Mouse (Mus musculus): ENCODE data around the gene Insr. TPM values are rescaled to one million over a fixed set of nuclear protein-coding genes. Genes with fewer than 3 reads are reported as not detected.

Gene Insr
- polyA plus RNA-seq, 1 experiment from 2014 or later: 45.7 TPM

- WGBS (ENCODE audit: insufficient replicate concordance): 45% methylated on average over 5 of the region's 5 CpGs
- no peak for ATAC-seq (replicated peaks; ENCODE audit: insufficient number of reproducible peaks, low FRiP score, low TSS enrichment)
- peaks cover 11% of the 10 kb centered on the region for H3K4me1 ChIP-seq (ENCODE audit: control insufficient read depth, insufficient read depth, low read length)
- H3K9ac ChIP-seq (ENCODE audit: low read depth, low read length): no peak overlapping the region
- peak overlapping the region; percentile 11; the same call in 1 of the 2 replicates for H3K4me2 ChIP-seq
- H3K36me3 ChIP-seq (ENCODE audit: control insufficient read depth, insufficient read depth, low read length): no peaks in the 10 kb centered on the region
- H3K4me3 ChIP-seq (ENCODE audit: low read depth, low read length): no peak overlapping the region
- H3K9me3 ChIP-seq (replicated peaks; ENCODE audit: control insufficient read depth, low read length): no peaks in the 10 kb centered on the region
- 0 out of 2 replicates have a peak overlapping the region, but pooled peaks have one; percentile 15 for H3K27ac ChIP-seq (ENCODE audit: low read depth, low read length)
- no peaks in the 10 kb centered on the region for H3K27me3 ChIP-seq (ENCODE audit: control insufficient read depth, insufficient read depth, low read length)
Observed at GRCm38 (mm10) chr8:3237319-3237718, 42.1 kb downstream of the Insr start.

- no peak overlapping the region for H3K4me3 ChIP-seq (ENCODE audit: low read depth, low read length)
- peaks cover 14% of the 10 kb centered on the region for H3K4me1 ChIP-seq (ENCODE audit: control insufficient read depth, insufficient read depth, low read length)
- no peak overlapping the region for H3K9ac ChIP-seq (ENCODE audit: low read depth, low read length)
- no peaks in the 10 kb centered on the region for H3K36me3 ChIP-seq (ENCODE audit: control insufficient read depth, insufficient read depth, low read length)
- no peak for ATAC-seq (replicated peaks; ENCODE audit: insufficient number of reproducible peaks, low FRiP score, low TSS enrichment)
- no peak overlapping the region for H3K27ac ChIP-seq (ENCODE audit: low read depth, low read length)
- H3K27me3 ChIP-seq (ENCODE audit: control insufficient read depth, insufficient read depth, low read length): no peaks in the 10 kb centered on the region
- no peaks in the 10 kb centered on the region for H3K9me3 ChIP-seq (replicated peaks; ENCODE audit: control insufficient read depth, low read length)
- H3K4me2 ChIP-seq: no peak overlapping the region
- 73% methylated on average over 3 of the region's 3 CpGs for WGBS (ENCODE audit: insufficient replicate concordance)
Observed at GRCm38 (mm10) chr8:3236277-3236676, 43.1 kb downstream of the Insr start.

DNA sequence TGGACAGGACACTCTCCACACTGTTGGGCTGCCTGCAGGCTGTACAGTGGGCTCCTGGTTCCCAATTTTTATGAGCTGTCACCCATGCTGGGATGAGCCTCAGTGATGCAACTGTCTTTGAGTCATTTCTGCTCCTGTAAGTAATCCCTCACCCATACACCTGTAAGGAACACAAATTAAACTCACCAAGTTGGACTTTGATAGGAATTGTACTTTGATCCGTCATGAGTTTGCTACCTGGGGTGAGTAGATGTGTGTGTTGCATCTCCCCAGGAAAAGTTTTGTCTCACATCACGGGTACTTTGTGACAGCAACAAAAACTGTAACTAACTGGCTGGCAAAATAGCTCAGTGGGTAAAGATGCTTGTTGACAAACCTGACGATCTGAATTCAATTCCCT lies 44.8 kb downstream of the Insr start:
- Histone ChIP-seq H3K9me3 (replicated peaks; ENCODE audit: control insufficient read depth, low read length) (no peaks in the 10 kb centered on the region), H3K27ac (ENCODE audit: low read depth, low read length) (no peak overlapping the region), H3K27me3 (ENCODE audit: control insufficient read depth, insufficient read depth, low read length) (no peaks in the 10 kb centered on the region), H3K4me1 (ENCODE audit: control insufficient read depth, insufficient read depth, low read length) (peaks cover 20% of the 10 kb centered on the region), H3K4me3 (ENCODE audit: low read depth, low read length) (no peak overlapping the region), H3K9ac (ENCODE audit: low read depth, low read length) (no peak overlapping the region), H3K36me3 (ENCODE audit: control insufficient read depth, insufficient read depth, low read length) (no peaks in the 10 kb centered on the region), H3K4me2 (no peak overlapping the region)
- WGBS (ENCODE audit: insufficient replicate concordance): 83% methylated on average over 3 of the region's 3 CpGs
- ATAC-seq (replicated peaks; ENCODE audit: insufficient number of reproducible peaks, low FRiP score, low TSS enrichment): no peak

DNA sequence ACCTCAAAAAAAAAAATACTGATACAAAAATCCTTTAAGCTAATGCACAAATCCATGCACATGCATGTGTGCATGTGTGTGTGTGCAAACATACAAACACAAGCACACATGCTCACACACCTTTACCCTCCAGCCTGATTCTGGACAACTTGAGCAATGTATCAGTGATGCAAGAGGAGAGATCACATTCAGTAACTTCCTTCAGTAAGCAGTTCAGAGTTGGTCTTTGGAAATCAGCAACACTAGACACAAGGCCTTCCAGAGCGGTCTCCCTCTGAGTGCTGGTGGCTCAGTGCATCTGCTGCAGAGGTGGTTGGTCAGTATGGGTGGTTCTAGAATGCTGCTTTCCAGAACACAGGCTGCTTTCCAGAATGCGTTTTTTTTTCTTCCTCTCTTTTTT lies 46.8 kb downstream of the Insr start:
- no peak overlapping the region for H3K27ac ChIP-seq (ENCODE audit: low read depth, low read length)
- no peaks in the 10 kb centered on the region for H3K27me3 ChIP-seq (ENCODE audit: control insufficient read depth, insufficient read depth, low read length)
- H3K9ac ChIP-seq (ENCODE audit: low read depth, low read length): no peak overlapping the region
- H3K9me3 ChIP-seq (replicated peaks; ENCODE audit: control insufficient read depth, low read length): no peaks in the 10 kb centered on the region
- no peaks in the 10 kb centered on the region for H3K36me3 ChIP-seq (ENCODE audit: control insufficient read depth, insufficient read depth, low read length)
- H3K4me2 ChIP-seq: no peak overlapping the region
- no peak for ATAC-seq (replicated peaks; ENCODE audit: insufficient number of reproducible peaks, low FRiP score, low TSS enrichment)
- H3K4me1 ChIP-seq (ENCODE audit: control insufficient read depth, insufficient read depth, low read length): peaks cover 20% of the 10 kb centered on the region
- no peak overlapping the region for H3K4me3 ChIP-seq (ENCODE audit: low read depth, low read length)
- 82% methylated on average over 2 of the region's 2 CpGs for WGBS (ENCODE audit: insufficient replicate concordance)

- Histone ChIP-seq H3K4me2 (peak overlapping the region; percentile 34; the same call in 1 of the 2 replicates), H3K9me3 (replicated peaks; ENCODE audit: control insufficient read depth, low read length) (no peaks in the 10 kb centered on the region), H3K27ac (ENCODE audit: low read depth, low read length) (peak overlapping the region; percentile 51; the same call in 1 of the 2 replicates), H3K36me3 (ENCODE audit: control insufficient read depth, insufficient read depth, low read length) (no peaks in the 10 kb centered on the region), H3K9ac (ENCODE audit: low read depth, low read length) (no peak overlapping the region), H3K27me3 (ENCODE audit: control insufficient read depth, insufficient read depth, low read length) (no peaks in the 10 kb centered on the region), H3K4me1 (ENCODE audit: control insufficient read depth, insufficient read depth, low read length) (peaks cover 13% of the 10 kb centered on the region; the same call in 1 of the 2 replicates), H3K4me3 (ENCODE audit: low read depth, low read length) (no peak overlapping the region)
- WGBS (ENCODE audit: insufficient replicate concordance): 34% methylated on average over 10 of the region's 10 CpGs
- peak; percentile 44; the same call in 1 of the 2 replicates for ATAC-seq (replicated peaks; ENCODE audit: insufficient number of reproducible peaks, low FRiP score, low TSS enrichment)
Observed at GRCm38 (mm10) chr8:3230118-3231060, 49.0 kb downstream of the Insr start.

GRCm38 (mm10) chr8:3227423-3227822 lies 52.0 kb downstream of the Insr start:
- Histone ChIP-seq H3K27ac (ENCODE audit: low read depth, low read length) (no peak overlapping the region), H3K27me3 (ENCODE audit: control insufficient read depth, insufficient read depth, low read length) (no peaks in the 10 kb centered on the region), H3K4me2 (no peak overlapping the region), H3K4me3 (ENCODE audit: low read depth, low read length) (no peak overlapping the region), H3K9me3 (replicated peaks; ENCODE audit: control insufficient read depth, low read length) (no peaks in the 10 kb centered on the region), H3K36me3 (ENCODE audit: control insufficient read depth, insufficient read depth, low read length) (no peaks in the 10 kb centered on the region), H3K4me1 (ENCODE audit: control insufficient read depth, insufficient read depth, low read length) (peaks cover 13% of the 10 kb centered on the region; the same call in 1 of the 2 replicates), H3K9ac (ENCODE audit: low read depth, low read length) (no peak overlapping the region)
- WGBS (ENCODE audit: insufficient replicate concordance): 85% methylated on average over 5 of the region's 5 CpGs
- no peak for ATAC-seq (replicated peaks; ENCODE audit: insufficient number of reproducible peaks, low FRiP score, low TSS enrichment)

DNA sequence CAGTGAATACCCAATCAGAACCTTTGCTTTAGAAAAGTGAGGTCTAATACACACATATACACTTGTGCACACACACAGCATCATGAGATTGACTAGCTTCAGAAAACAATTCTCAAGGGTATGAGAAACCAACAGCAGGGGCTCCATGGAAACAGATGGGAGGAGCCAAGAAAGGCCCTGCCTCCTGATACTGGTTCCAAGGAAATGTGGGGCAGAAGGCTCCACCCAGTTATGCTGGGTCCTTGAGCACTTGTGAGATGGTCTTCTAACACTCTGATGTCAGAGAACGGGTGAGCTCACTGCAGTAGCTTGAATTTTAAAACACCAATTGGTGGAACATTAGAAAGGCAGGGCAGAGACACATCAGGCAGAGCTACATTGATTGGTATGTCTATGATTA lies 53.7 kb downstream of the Insr start:
- no peak overlapping the region for H3K9ac ChIP-seq (ENCODE audit: low read depth, low read length)
- H3K4me1 ChIP-seq (ENCODE audit: control insufficient read depth, insufficient read depth, low read length): peaks cover 11% of the 10 kb centered on the region; the same call in 1 of the 2 replicates
- no peaks in the 10 kb centered on the region for H3K9me3 ChIP-seq (replicated peaks; ENCODE audit: control insufficient read depth, low read length)
- H3K4me3 ChIP-seq (ENCODE audit: low read depth, low read length): no peak overlapping the region
- no peak overlapping the region for H3K27ac ChIP-seq (ENCODE audit: low read depth, low read length)
- 73% methylated on average over 1 of the region's 1 CpGs for WGBS (ENCODE audit: insufficient replicate concordance)
- no peak for ATAC-seq (replicated peaks; ENCODE audit: insufficient number of reproducible peaks, low FRiP score, low TSS enrichment)
- no peaks in the 10 kb centered on the region for H3K27me3 ChIP-seq (ENCODE audit: control insufficient read depth, insufficient read depth, low read length)
- H3K36me3 ChIP-seq (ENCODE audit: control insufficient read depth, insufficient read depth, low read length): no peaks in the 10 kb centered on the region
- H3K4me2 ChIP-seq: no peak overlapping the region

DNA sequence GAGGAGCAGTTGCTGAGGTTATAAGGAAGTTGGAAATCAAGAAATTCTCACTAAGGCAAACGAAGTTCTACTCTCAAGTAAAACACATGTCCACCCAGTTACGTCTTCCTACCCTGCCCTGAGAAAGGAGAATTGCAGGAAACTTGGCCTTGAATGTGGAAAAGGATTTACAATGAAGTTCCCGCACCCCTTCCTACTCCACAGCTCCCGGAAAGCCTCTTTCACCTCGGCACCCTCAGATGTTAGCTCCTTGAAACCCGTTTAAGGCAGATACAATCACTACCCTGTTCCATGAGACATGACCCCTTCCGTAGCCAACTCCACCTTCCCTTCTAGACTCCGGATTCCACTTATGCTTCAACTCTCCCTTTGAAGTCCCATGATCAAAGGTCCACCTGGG lies 54.2 kb downstream of the Insr start:
- Histone ChIP-seq H3K36me3 (ENCODE audit: control insufficient read depth, insufficient read depth, low read length) (no peaks in the 10 kb centered on the region), H3K4me3 (ENCODE audit: low read depth, low read length) (no peak overlapping the region), H3K4me2 (no peak overlapping the region), H3K9me3 (replicated peaks; ENCODE audit: control insufficient read depth, low read length) (no peaks in the 10 kb centered on the region), H3K4me1 (ENCODE audit: control insufficient read depth, insufficient read depth, low read length) (peaks cover 11% of the 10 kb centered on the region), H3K27me3 (ENCODE audit: control insufficient read depth, insufficient read depth, low read length) (no peaks in the 10 kb centered on the region), H3K27ac (ENCODE audit: low read depth, low read length) (no peak overlapping the region), H3K9ac (ENCODE audit: low read depth, low read length) (no peak overlapping the region)
- 72% methylated on average over 8 of the region's 8 CpGs for WGBS (ENCODE audit: insufficient replicate concordance)
- no peak for ATAC-seq (replicated peaks; ENCODE audit: insufficient number of reproducible peaks, low FRiP score, low TSS enrichment)

DNA sequence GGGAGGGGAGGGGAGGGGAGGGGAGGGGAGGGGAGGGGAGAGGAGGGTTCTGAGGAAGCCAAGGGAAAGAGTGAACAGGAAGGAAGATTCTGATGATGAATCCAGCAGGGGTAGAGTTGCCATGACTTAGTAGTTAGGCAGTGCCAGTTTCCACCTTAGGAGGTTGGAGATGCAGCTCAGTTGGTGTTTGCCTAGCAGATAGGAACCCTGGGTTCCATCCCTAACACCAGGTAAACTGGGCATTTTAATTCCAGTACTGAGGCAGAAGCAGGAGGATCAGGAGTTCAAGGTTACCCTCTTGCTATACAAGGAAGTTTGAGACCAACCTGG lies 56.8 kb downstream of the Insr start:
- H3K4me2 ChIP-seq: no peak overlapping the region
- no peak overlapping the region for H3K27ac ChIP-seq (ENCODE audit: low read depth, low read length)
- H3K27me3 ChIP-seq (ENCODE audit: control insufficient read depth, insufficient read depth, low read length): no peaks in the 10 kb centered on the region
- no peak overlapping the region for H3K9ac ChIP-seq (ENCODE audit: low read depth, low read length)
- H3K9me3 ChIP-seq (replicated peaks; ENCODE audit: control insufficient read depth, low read length): no peaks in the 10 kb centered on the region
- ATAC-seq (replicated peaks; ENCODE audit: insufficient number of reproducible peaks, low FRiP score, low TSS enrichment): no peak
- H3K36me3 ChIP-seq (ENCODE audit: control insufficient read depth, insufficient read depth, low read length): no peaks in the 10 kb centered on the region
- H3K4me3 ChIP-seq (ENCODE audit: low read depth, low read length): no peak overlapping the region
- H3K4me1 ChIP-seq (ENCODE audit: control insufficient read depth, insufficient read depth, low read length): peaks cover 9% of the 10 kb centered on the region

Measured in heart, embryonic 11.5 days (tissue).